Mouse (Mus musculus) cerebellum, postnatal 10 days (tissue): ENCODE data around the gene Mum1l1.
"Not testable (repeated sequence)": the region's sequence is repeated elsewhere in the genome, so short reads cannot be mapped to it uniquely, and the experiment has no call there.

Experiments
- DNase-seq, 2 experiments: peaks; one replicate each; pipeline ENCODE4 v3.0.0; 2021; ENCODE audit warnings: mixed read lengths in 2 of 2

Mum1l1 gene

GRCm38 (mm10) chrX:139209829-139210225, at the start of gene Mum1l1:
TSS of gene Mum1l1 (plus strand) at chrX:139210042.
- DNase-seq: peak; percentile 78 to 88

GRCm38 (mm10) chrX:139178928-139179327, 30.9 kb upstream of the Mum1l1 start, which contains the start of gene 4933428M09Rik:
TSS of gene 4933428M09Rik (plus strand) at chrX:139179228.
- no peak for DNase-seq

- peak; percentile 8 for DNase-seq
Observed at GRCm38 (mm10) chrX:139191506-139191905, 18.3 kb upstream of the Mum1l1 start.

GRCm38 (mm10) chrX:139194572-139195279, 15.1 kb upstream of the Mum1l1 start:
- no peak for DNase-seq

GRCm38 (mm10) chrX:139209191-139209828, 532 bp upstream of the Mum1l1 start:
- DNase-seq: not testable (repeated sequence)

- no peak for DNase-seq
Observed at GRCm38 (mm10) chrX:139214765-139215164, 4.9 kb downstream of the Mum1l1 start.

GRCm38 (mm10) chrX:139216409-139216808, 6.6 kb downstream of the Mum1l1 start:
- no peak for DNase-seq

GRCm38 (mm10) chrX:139216991-139217593, 7.2 kb downstream of the Mum1l1 start:
- DNase-seq: peak; percentile 72 to 85

- peak in 1 of 2 experiments; percentile 5 for DNase-seq
Observed at GRCm38 (mm10) chrX:139217776-139218175, 7.9 kb downstream of the Mum1l1 start.

GRCm38 (mm10) chrX:139219017-139219416, 9.2 kb downstream of the Mum1l1 start:
- DNase-seq: peak; percentile 69 to 70

- DNase-seq: no peak
Observed at GRCm38 (mm10) chrX:139220830-139221229, 11.0 kb downstream of the Mum1l1 start.

GRCm38 (mm10) chrX:139221893-139222292, 12.1 kb downstream of the Mum1l1 start:
- no peak for DNase-seq

GRCm38 (mm10) chrX:139231143-139231542, 21.3 kb downstream of the Mum1l1 start:
- peak; percentile 59 to 67 for DNase-seq

GRCm38 (mm10) chrX:139247294-139247693, 37.5 kb downstream of the Mum1l1 start:
- DNase-seq: peak; percentile 36 to 48

GRCm38 (mm10) chrX:139257072-139257471, 47.2 kb downstream of the Mum1l1 start:
- DNase-seq: peak; percentile 7 to 23

- DNase-seq: no peak
Observed at GRCm38 (mm10) chrX:139281966-139282365, 72.1 kb downstream of the Mum1l1 start.
